Mouse (Mus musculus): ENCODE measurements around the gene Lsm4.

DNA sequence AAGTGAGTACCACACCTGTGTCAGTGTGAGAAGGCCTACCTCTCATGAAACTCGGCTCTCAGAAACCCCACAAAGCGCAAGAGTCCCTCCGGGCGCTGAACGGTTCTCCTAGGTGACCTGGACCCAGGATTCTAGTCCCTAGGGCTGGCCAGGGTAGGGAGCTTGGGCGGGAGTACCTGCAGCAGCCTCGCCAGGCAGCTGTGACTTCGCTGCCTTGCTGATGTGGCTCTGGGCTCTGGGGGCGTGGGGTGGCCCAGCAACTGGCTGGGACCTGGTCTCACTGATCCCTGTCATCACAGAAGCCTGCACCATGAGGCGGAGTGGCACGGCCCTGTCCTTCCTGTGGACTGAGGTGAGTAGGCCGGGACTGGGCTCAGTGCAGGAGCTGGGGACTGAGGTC, 51.2 kb downstream of the Lsm4 start:
- TF ChIP-seq GATA1 (IDR thresholded peaks at IDR 0.05; ENCODE audit: low read length): no peak
- no peak for TF ChIP-seq TAL1 (IDR thresholded peaks at IDR 0.05; ENCODE audit: low read length)
